Mouse (Mus musculus) 416B (cell line): Measurements from ENCODE around the gene Nkx6-2.

Source experiments
- DNase-seq: peaks from one replicate; pipeline ENCODE4 v3.0.0; 2011; ENCODE audit warnings: low read depth

The Nkx6-2 gene

GRCm38 (mm10) chr7:139582595-139582994, at the start of gene Nkx6-2:
Nkx6-2 (minus strand) TSS chr7:139582797.
- no peak for DNase-seq

- no peak for DNase-seq
Observed at GRCm38 (mm10) chr7:139625156-139625555, 42.6 kb upstream of the Nkx6-2 start.

- no peak for DNase-seq
Observed at GRCm38 (mm10) chr7:139622568-139622967, 40.0 kb upstream of the Nkx6-2 start.

DNA sequence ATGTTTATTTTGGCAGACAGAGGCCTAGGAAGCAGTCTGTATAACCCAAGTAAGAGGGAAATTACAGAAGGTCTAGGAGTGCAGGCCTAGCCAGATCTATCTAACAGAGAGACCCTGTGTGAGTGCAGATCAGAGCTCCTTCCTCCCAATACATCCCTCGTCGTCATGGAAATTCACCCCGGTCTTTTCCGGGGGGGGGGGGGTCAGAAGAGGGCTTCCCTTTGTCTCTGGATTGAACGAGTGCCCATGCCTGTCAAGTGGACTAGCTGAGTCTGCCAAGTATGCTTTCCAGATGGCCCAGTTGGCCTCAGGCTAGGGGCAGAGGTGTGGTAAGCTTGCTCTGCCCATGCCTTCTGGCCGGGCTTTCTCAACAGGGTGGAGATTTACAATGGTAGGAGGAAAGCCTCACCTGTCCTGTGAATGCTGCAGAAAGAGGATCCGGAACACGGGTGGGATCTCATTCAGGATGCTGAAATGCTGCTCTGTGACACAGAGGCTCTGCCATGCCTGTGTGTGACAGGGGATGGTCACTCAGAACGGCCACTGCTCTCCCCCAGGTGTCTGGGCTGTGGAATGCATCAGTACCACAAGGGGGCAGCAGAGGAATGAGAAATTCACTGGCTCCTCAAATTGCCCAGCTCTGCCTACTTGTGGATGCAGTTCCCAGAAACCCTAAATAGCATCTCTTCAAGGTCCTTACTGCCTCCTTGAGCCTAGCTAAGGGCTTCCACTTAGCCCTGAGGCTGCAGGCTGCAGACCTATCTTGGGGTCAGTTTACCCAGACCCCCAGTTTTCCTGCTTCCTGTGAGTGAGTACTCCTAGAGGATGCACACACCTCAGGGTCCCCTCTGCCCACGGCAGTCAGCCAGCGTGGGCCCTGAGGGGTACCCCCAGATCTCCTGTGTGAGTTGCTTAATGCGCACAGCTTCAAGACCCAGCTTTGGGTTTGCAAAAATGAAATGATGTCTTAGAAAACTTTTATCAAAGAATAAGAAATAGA, 33.5 kb upstream of the Nkx6-2 start:
- DNase-seq: peak; percentile 61

GRCm38 (mm10) chr7:139610328-139610727, 27.7 kb upstream of the Nkx6-2 start:
- peak; percentile 40 for DNase-seq

DNA sequence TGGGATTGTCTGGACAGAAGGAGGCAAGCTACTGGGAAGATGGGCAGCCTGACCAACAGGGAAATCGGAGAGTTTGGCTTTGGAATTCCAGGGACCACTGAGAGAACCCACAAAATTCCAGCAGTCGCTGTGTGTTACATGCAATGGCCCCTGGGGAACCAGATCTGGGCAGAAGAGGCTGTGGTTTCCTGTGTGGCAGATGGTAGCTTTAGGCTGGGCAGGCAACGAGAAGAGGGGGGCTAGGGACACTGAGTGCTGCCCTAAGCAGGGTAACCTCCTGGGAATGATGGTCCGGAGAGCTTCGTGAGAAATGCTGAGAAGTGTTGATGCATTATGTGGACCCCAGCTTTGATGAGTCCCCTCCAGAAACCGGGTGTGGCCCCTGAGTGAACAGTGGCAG, 13.3 kb upstream of the Nkx6-2 start:
- peak; percentile 22 for DNase-seq

DNA sequence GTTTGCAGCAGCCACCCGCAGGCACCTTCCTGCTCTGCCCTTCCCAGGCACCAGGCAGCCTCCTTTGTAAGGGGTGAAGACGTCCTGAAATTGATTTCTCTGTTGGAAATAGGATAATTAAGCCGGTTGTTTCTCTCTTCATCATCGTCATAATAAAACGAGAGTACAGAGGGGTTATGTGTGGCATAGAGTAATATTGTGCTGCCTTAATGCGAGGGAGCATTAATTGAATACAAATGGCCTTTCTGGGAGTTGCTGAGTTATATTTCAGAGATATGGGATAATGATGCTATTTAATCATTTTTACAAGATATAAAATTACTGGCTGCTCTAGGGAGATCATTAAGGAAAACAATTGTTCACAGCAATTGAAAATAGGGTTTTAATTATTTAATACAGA, 12.7 kb upstream of the Nkx6-2 start:
- DNase-seq: no peak

- DNase-seq: no peak
Observed at GRCm38 (mm10) chr7:139591311-139591710, 8.7 kb upstream of the Nkx6-2 start.

- DNase-seq: peak; percentile 54
Observed at GRCm38 (mm10) chr7:139590302-139590701, 7.7 kb upstream of the Nkx6-2 start.

- DNase-seq: no peak
Observed at GRCm38 (mm10) chr7:139587919-139588318, 5.3 kb upstream of the Nkx6-2 start.

DNA sequence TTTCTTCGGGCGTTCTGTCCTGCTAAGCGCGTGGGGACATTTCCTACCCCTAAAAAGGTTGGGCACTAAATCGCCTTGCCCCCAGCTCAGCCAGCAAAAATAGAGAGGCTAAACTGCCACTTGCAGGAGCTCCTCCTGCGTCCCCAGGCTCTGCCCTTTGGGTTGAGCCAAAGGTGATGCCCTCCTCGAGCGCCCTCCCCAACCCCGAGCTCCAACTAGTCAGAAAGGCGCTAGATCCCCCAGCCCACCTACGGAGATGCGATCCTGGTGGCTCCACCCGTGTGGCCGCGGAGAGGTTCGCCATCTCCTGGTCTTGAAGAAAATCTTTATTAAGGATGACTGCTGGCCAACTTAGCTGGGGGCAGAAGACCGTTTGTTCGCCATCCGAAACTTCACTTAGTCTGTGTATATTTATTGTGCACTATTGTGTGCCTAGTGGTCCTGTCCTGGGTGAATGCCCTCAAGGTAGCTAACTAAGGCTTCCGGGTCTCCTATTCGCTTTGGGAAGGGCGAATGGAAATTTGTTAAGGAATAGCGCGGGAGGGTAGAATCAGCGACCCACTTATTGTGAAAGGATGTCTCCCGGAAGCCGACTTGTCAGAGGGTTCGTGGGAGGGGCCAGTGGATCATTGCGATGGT, 2.7 kb upstream of the Nkx6-2 start:
- DNase-seq: no peak

- DNase-seq: no peak
Observed at GRCm38 (mm10) chr7:139584221-139585175, 1.9 kb upstream of the Nkx6-2 start.

DNA sequence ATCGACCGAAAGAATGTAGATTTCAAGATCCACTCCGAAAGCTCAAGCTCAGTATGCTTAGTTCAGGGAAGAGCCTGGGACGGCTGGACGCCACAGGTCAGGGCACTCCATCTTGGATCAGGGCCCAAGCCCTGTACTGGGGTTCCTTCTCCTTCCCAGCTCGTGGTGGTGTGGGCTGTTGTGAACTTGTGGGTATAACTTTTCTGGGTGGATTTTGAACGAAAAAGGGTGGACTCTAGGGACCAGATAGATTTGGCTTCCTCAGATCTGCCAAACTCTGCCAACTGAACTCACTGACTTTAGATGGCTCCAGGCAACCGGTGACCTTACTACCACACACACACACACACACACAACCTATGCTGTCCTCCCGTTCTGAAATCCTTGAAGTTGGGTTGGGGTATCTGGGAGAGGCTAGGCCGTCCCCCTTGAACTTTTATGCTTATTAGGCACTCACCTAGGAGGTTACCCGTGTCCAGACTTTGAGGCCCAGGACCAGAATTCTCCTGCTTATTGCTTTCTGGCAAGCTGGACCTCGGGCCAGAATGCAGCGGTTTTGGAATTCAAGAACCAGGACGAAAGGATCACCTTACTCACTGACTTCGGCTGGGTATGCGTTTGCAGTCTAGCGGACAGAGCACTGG, 619 bp upstream of the Nkx6-2 start:
- no peak for DNase-seq

DNA sequence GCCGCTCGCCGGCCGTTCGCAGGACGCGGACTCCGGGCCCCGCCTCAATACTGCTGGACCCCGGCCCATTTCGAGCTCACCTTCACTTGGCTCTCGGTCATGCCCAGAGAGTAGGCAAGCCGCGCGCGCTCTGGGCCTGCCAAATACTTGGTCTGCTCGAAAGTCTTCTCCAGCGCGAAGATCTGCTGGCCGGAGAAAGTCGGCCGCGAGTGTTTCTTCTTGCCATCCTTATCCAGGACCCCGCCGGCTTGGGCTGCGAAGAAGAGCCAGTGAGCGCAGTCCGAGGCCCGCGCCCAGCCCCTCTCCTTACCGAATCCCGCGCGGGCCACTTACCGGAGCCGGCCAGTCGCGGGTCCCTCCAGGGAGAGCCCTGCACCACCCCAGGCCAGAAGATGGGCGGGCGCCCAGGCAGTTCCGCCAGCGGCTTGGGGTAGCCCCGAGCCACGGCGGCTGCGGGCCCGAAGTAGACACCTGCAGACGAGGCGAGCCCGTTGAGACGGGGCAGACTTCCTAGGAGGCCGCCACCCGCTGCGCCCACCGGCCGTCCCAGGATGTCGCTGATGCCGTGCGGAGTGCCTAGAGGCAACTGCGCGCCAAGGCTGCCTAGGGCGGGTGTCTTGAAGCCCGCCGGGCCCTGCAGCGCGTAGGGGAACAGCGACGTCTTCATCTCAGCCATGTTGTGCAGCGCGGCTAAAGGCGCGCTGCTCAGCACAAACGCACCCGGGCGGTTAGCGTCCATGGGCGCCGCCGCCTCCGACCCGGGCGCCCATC, 611 bp downstream of the Nkx6-2 start:
- DNase-seq: no peak

GRCm38 (mm10) chr7:139580851-139581775, 1.5 kb downstream of the Nkx6-2 start:
- no peak for DNase-seq

- DNase-seq: no peak
Observed at GRCm38 (mm10) chr7:139579261-139579905, 3.2 kb downstream of the Nkx6-2 start.

DNA sequence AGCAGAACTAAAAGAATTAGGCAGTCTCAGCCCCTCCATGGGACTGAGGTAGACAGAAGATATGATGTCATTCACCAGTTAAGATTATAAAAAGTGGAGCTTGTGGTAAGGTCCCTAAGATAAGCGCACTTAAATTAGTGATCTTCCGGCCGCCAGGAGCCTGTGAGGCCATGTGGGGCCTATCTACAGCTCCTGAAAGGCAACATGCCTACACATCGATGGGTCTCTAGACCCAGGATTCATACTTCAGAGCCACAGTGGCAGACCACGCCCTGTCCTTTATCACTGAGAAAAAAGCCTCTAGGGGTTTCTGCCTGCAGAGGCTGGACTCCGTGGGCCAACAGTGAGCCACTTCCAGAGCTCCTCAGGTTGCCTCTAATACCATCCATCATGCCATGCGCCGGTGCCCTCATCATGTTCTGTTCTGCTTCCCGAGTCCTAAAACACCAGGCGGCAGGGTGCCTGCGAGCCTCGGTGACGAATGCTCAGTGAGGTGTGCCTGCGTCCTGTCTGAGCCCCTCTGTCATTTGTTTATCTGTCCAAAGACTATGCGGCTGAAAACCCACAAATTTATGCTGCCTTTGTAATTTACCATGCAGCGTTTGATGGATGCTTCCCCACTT, 6.4 kb downstream of the Nkx6-2 start:
- DNase-seq: no peak

DNA sequence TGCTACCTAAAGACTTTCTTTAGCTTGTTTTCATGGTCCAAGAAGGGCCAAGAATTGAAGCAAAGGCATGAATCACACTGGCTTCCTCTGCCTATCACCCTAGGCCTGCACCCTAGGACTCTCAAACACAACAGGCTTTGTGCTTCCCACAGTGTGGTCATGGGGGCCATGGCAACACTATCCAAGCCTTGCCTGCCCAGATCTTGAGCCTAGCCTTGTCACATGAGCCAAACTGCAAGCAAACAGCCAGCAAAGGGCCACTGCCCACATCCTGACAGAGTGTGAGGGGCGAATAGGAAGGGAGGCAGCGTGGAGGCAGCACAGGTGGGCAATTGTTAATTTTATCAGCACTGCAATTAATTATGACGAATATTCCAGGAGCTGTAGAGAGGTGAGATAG, 9.9 kb downstream of the Nkx6-2 start:
- DNase-seq: peak; percentile 8

DNA sequence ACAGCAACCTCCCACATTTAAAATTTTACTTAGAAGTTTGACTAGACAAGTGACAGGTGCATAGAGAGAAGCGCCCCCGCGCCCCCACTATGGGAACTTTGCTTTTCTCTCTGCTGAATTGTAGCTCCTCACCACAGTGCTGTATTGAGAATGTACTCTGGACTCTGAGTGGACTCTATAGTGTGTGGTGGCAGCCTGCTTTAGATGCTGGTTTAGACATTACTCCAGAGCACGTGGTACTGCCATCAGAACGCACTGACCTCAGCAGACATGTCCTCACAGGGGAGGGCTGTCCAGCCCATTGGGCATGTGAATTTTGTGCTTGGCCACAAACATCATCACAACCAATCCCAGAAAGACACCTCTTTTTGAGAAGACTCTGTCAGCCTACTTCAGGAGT, 11.8 kb downstream of the Nkx6-2 start:
- no peak for DNase-seq
